Mouse (Mus musculus) c-Kit-positive CD71-negative TER-119-negative erythroid progenitor cells, embryonic 14.5 days (primary cell): ENCODE results near the gene Hmcn2.
A peak's percentile ranks its signal among the peaks of the same experiment; 100 is the strongest.

ENCODE experiments used
- DNase-seq: peaks from one replicate; pipeline ENCODE4 v3.0.0-alpha.2; 2013; ENCODE audit warnings: low read depth

The Hmcn2 gene

GRCm38 (mm10) chr2:31482914-31483575 lies 168.8 kb downstream of the Hmcn2 start:
- peak; percentile 84 for DNase-seq

GRCm38 (mm10) chr2:31484187-31484586 lies 170.0 kb downstream of the Hmcn2 start:
- peak; percentile 50 for DNase-seq

- DNase-seq, result no peak
Measured at GRCm38 (mm10) chr2:31489166-31489565, 175.0 kb downstream of the Hmcn2 start.

GRCm38 (mm10) chr2:31490556-31490955 lies 176.3 kb downstream of the Hmcn2 start:
- DNase-seq, result no peak

GRCm38 (mm10) chr2:31492308-31492707 lies 178.1 kb downstream of the Hmcn2 start:
- no peak for DNase-seq

GRCm38 (mm10) chr2:31493243-31493642 lies 179.0 kb downstream of the Hmcn2 start:
- DNase-seq, result no peak

GRCm38 (mm10) chr2:31494315-31494714 lies 180.1 kb downstream of the Hmcn2 start:
- no peak for DNase-seq

GRCm38 (mm10) chr2:31495046-31495476 lies 180.8 kb downstream of the Hmcn2 start:
- no peak for DNase-seq

GRCm38 (mm10) chr2:31496141-31496540 lies 181.9 kb downstream of the Hmcn2 start:
- DNase-seq, result no peak

GRCm38 (mm10) chr2:31497113-31497512 lies 182.9 kb downstream of the Hmcn2 start:
- DNase-seq, result no peak

GRCm38 (mm10) chr2:31497635-31498034 lies 183.4 kb downstream of the Hmcn2 start:
- DNase-seq, result no peak

- DNase-seq, result no peak
Measured at GRCm38 (mm10) chr2:31499327-31500291, 185.4 kb downstream of the Hmcn2 start.

GRCm38 (mm10) chr2:31500292-31501204 lies 186.3 kb downstream of the Hmcn2 start:
- DNase-seq, result no peak

- no peak for DNase-seq
Measured at GRCm38 (mm10) chr2:31501448-31502130, 187.4 kb downstream of the Hmcn2 start.

GRCm38 (mm10) chr2:31502616-31503522 lies 188.7 kb downstream of the Hmcn2 start:
- no peak for DNase-seq

- DNase-seq, result no peak
Measured at GRCm38 (mm10) chr2:31505472-31505871, 191.3 kb downstream of the Hmcn2 start.

GRCm38 (mm10) chr2:31508851-31509250 lies 194.6 kb downstream of the Hmcn2 start:
- no peak for DNase-seq
